Mouse (Mus musculus): ENCODE data around the gene 1810037I17Rik.

Gene 1810037I17Rik

DNA sequence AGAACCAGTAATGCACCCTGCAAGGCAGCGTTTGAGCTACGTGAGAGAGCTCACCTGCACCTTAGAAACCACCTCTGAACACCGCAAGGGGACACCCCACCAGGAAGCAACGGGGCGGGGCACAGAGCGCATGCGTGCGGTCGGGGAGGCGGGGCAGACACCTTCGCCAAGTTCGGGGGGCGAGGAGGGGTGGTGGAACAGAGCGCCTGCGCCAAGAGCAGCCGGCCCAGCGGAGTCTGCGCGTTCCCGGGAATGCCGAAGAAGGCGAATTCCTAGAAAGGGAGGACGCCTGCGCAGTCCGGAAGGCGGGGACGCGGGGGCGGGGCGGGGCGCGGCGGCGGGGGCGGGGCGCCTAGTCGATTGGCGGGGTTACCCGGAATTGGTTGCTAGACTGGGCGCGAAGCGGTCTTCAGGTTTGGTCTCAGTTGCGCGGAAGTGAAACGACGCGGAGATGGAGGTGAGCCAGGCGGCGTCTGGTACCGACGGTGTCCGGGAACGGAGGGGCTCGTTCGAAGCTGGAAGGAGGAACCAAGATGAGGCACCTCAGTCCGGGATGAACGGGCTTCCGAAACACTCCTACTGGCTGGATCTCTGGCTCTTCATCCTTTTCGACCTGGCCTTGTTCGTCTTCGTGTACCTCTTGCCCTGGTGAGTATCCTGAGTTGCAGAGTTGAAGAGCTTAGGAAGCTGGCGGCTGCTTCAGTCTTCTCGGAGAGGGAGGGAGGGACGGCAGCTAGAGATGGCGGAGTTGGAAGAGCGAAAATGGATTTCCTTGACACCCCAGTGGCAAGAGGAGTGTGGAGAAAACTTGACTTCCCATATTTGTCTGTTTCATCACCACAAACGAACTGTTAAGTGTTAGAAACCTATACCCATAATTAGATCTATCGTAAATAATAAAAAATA is at the start of gene 1810037I17Rik:
1810037I17Rik (plus strand) TSS at position 195 of the 906 bp plus-strand sequence.
- peak; percentile 96 for DNase-seq (ENCODE audit: low spot score in 2 of 2)

DNA sequence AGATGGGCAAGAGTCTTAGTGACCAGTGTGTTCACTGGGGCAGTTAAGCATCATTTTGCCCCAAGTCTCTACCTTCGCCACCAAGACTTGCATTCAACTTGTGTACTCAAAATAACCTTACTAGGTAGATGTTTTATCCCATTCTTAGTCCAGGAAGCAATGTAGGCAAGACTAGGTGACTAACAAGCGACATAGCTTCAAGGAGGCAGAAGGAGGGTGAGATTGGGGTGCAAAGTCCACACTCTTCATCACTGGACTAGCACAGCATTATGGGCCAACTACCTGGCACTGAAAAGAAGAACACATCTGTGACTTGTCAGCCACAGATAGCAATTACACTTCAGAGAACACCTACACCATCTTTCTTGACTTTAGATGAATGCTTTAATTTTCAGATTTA is 47.1 kb upstream of the 1810037I17Rik start:
- DNase-seq (ENCODE audit: low spot score in 2 of 2): no peak

DNA sequence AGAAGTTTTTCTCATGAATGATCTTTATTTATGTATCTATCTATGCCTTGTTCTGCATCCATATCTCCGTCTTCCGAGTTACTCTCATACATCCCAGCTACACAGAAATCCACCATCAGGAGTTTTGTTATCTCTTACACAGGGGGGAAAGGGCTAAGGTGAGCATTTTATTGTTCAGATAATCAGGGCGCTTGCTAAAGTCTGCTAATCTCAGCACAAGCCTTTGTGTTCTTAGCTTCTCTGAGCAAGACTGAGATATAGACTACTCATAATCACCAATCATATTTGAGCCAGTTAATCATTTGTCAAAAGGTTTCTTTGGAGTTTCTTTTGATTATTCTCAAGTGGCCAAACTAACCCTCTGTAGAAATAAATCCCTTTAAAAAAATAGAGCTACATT is 46.5 kb upstream of the 1810037I17Rik start:
- DNase-seq (ENCODE audit: low spot score in 2 of 2): no peak

DNA sequence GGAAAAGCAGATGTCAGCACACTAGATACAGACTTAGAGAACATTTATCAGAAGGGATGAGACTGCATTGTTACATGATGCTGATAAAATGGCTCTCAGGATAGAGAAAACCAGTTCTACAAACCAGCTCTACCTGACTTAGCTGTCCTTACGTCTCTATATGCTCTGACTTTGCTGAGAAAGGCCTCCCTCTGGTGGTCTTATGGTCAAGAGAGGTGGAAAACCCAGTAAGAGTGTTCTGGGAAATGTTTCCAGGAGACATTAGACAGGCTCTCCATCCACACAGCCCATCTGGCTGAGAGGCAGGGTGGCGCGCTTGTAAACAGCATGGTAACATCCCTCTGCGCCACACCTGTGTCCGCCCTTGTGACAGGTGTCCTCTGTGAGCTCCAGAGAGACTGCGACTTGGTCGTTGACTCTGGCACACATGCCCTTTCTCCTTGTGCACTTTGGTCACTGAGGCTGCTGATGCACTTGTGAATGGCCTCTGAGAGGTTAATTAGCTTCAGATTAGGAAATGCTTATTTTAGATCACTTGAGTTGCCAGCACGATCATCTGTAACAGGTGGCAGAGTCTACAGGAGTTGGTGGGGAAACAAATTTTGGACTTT is 45.2 kb upstream of the 1810037I17Rik start:
- no peak for DNase-seq (ENCODE audit: low spot score in 2 of 2)

DNA sequence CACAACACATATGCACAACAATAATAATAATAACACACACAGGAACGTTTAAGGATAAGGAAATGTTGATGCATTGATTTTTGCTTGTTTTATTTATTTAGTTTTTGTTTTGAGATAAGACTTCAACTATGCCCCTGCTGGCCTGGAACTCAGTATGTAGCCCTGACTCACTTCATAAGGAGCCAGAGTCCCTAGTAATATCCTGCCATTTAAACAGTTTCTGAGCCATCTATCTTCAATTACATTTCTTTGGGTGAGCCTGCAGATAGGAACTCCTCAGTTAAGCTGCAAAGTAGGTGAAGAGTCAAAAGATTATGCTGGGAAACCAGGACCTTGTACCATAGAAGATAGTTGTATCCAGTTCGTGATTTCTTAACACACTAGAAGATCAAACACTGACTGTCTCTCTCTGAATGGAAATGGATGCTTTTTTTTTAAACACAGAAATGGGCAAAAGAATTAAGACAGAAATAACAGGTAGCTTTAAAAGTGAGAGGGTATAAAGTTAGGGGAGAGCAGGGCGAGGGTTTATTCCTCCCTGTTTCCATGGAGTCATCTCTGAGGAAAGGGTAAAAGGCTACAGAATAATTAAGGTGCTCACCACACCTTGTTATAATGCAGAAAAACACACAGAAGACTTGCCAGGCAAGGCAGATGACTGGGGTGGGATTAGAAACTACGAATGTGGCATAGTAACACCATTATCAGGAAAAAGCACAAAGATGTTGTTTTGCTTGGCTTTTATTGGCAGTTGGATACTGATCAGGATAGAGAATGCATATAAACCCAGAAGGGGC is 36.3 kb upstream of the 1810037I17Rik start:
- no peak for DNase-seq (ENCODE audit: low spot score in 2 of 2)

DNA sequence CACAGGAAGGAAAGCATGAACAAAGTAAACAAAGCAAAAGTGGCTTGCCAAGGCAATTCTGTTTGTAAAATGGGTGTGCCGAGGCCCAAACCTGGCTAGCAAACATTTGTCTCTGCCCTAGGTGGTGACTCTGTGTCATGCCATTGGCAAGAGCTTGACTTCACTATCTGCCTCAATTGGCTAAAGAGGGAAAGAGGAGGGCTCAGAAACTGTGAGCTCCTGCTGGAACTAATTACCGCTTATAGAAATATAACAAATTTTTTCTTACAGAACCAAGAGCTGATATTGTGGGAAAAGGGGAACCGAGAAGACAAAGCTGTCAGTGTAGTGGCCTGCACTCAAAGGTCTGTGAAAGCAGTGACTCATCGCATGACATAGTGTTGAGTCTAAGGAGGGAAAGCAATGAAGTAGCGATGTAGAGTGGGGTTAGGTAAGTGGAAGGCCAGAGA is 35.6 kb upstream of the 1810037I17Rik start:
- DNase-seq (ENCODE audit: low spot score in 2 of 2): no peak

DNA sequence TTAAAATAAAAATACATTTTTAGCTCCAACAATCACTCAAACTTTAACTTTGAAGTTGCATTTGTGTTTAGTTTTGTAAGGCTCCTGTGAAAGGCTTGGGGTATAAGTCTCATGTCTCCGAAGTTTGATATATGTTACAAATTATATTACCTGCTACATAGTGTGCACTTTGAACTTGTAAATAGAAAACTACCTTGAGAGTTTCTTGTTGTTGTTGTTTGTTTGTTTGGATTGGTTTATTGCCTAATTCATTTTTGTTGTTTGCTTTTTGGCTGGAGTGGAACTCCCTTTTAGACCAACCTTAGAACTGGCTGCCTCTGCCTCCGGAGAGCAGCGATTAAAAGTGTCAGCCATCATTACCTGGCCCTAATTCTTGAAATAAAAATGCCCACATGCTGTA is 29.2 kb upstream of the 1810037I17Rik start, which contains the start of gene Fabp2:
Fabp2 (plus strand) TSS at position 301 of the 400 bp plus-strand sequence.
- no peak for DNase-seq (ENCODE audit: low spot score in 2 of 2)

DNA sequence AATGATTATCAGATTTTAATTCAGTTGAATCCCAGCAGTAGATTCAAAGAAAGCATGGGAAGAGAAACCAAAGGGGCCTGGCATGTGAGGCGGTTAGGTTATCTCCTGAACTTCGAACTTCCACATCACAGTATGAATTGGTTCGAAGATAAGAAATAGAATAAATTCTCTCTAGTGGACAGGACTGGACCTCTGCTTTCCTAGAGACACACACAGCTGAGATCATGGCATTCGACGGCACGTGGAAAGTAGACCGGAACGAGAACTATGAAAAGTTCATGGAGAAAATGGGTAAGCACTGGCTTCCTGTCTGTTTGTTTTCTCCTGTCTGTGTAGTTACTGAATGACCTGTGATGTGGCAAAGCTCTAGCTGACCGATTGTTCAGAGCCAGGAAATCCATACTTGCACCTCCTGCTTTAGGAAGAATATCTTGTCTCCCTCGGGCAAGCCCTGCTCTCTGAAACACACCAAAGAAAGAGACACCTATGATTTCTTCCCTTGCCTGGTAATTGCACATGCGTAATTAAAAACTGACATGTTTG is 28.7 kb upstream of the 1810037I17Rik start:
- DNase-seq (ENCODE audit: low spot score in 2 of 2): no peak

DNA sequence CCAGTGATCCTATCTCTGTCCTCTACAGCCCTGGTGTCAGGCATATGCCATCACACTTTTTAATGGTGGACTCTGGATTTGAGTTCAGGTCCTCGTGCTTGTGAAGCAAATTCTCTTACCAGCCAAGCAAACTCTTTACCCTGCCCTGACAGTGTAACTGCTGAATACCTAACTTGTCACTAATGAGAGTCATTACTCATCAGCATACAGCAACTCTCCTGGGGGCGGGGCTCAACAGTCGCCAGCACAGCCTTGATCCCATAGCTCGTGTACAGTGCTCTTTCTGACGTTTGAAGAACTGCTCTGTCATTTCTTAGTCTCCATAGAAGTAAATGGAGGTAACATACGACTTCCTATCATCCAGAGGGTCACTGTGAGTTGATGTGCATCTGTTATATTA is 25.7 kb upstream of the 1810037I17Rik start:
- no peak for DNase-seq (ENCODE audit: low spot score in 2 of 2)

DNA sequence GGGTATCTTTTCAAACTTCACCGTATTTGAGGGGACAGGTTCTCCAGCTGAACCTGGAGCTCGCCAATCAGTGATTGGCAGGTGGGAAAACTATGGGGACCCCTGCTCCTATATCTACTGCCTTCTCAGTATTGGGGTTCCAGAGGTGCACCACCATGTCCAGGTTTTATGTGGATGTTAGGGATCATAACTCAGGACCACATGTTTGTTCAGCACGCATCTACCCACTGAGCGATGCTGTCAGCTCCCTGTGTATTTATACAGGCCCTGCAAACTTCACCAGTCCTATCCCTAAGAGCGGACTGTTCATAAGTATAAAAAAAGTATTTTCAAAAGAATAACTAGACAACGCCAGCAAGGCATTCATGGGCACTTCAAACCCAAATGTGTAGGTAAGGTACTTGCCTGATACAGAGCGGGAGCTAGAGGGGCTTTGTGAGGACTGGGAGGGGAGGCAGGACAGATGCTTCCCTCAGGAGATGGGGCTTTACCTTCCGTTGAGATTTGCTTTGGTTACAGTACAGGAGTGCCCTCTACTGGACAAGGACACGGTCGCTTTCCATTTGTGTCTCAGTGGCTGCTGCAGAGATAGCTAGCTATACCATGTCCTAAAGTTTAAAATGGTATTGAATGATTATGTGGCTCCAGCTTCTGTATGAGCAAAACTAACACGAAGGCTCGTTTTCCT is 20.1 kb upstream of the 1810037I17Rik start:
- DNase-seq (ENCODE audit: low spot score in 2 of 2): peak; percentile 24 to 45

DNA sequence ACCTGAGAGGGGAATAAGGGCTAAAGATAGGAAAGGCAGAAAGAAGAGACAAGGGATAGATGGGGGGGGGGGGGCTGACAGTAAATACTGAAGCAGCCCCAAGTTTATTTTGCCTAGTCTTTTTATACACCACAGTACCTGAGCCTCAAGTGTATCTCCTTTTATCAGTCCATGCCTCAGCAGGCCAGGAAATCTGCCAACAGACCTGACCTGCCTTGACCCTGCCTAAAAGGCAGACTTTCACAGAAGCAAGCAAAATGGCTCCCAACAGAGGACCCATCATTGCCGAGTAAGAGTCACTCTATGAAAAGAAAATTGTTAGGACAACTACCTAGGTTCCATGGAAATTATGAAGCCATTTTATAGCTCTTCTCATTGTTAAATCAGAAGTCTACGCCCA is 16.2 kb upstream of the 1810037I17Rik start:
- no peak for DNase-seq (ENCODE audit: low spot score in 2 of 2)

DNA sequence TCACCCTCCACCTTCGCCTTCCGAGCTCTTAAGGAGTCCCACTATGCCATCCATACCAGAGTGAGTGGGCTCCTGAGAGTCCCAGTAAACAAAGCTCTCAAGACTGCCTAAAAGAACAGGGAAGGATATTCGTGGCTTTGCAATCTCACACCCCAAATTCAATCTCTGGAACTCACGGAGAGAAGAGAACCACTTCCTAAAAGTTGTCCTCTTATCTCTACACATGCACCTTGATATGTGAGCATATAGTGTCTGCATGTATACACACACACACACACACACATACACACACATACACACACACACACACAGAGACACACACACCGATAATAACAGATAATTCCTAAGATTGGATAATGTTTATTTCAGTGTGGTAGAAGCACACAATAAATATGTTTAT is 8.5 kb upstream of the 1810037I17Rik start:
- DNase-seq (ENCODE audit: low spot score in 2 of 2): no peak

DNA sequence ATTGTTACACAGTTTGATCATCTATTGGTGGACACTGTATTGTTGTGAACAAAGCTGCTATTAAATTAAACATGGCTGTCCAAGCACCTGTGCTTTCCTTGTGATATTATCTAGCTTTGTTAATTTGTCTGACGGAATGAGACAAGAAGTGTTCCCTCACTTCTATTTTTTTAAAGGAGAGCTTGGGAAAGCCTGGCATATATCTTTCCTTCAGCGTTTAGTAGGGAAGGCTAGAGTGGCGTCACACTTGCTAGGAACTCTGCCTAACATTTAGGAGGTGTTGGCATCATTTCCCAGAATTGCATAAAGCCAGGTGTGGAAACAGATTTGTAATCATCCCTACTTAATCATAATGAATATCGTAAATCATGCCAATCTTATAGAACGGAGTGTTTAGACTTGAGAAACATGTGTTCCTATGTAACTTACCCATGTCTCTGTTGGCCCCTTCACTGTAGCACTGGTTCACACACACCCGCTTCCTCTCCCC is 7.8 kb upstream of the 1810037I17Rik start:
- no peak for DNase-seq (ENCODE audit: low spot score in 2 of 2)

DNA sequence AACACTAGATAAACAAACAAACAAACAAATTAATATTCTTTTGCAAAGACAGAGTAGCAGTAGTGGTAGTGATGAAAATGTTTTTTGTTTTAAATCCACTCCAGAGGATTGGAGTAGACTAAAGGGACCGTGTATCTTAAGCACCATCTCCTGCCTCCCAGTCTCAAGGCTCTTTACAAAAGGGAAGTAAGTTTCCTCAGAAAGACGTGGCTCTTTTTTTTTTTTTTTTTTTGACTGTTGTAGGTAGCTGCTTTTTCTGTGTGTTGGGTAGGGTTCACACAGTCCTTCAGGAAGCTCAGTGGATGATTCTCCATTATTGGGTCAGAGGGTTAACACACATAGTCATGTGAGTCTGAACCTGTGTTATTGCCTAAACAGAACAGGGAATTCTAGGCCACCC is 5.3 kb upstream of the 1810037I17Rik start:
- DNase-seq (ENCODE audit: low spot score in 2 of 2): no peak

DNA sequence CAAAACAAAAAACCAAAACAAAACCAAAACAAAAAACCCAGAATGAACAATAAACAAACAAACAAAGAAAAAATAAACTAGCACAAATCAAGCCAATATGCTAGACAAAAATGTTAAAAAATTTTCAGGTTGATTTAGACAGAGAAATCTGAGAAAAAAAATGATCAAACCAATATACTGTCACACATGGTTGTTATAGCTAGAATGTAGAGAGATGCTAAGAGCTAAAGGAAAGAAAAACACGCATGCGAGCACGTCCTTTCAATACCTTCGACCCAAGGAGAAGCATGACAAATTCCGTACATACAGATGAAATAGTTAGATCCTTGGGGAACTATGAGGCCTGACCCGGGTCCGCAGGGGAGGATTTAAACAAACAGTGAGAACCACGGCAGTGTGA is 4.7 kb upstream of the 1810037I17Rik start, which contains the start of gene Gm10959:
Gm10959 (minus strand) TSS at position 101 of the 400 bp plus-strand sequence.
- DNase-seq (ENCODE audit: low spot score in 2 of 2): no peak

DNA sequence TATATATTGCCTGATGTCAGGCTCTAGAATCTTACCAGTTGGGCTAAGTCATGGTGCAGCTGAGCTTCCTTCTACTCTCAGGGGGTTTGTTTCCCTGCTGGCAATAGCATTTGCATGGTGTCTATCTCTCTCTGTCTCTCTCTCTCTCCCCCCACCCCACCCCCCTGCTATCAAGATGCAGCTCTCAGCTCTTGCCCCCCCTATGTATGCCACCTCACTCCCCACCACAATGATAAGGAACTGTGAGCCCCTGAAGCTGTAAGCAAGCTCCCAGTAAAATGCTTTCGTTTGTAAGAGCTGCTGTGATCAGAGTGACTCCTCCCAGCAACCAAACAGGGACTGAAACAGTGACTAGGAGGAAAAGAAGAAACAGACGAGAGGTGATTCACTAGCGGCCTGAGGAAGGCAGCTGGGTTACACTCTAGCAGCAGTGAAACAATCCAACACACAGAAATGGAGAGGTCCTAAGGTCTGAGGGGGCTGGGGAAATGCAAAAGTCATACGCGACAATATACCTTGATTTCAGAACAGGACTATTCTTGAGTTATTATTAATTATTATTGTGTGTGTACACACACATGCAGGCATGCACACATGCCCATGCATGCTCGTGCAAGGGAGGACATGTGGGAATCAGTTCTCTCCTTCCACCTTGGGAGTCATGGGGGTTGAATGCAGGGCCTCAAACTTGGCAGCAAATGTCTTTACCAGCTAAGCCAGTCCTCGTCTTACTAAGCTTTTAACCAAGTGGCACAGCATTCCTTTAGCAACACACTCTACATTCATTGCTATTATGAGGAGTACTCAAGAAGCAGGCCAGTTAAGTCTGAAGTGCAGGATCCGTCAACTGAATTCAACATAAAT is 3.2 kb upstream of the 1810037I17Rik start:
- no peak for DNase-seq (ENCODE audit: low spot score in 2 of 2)

DNA sequence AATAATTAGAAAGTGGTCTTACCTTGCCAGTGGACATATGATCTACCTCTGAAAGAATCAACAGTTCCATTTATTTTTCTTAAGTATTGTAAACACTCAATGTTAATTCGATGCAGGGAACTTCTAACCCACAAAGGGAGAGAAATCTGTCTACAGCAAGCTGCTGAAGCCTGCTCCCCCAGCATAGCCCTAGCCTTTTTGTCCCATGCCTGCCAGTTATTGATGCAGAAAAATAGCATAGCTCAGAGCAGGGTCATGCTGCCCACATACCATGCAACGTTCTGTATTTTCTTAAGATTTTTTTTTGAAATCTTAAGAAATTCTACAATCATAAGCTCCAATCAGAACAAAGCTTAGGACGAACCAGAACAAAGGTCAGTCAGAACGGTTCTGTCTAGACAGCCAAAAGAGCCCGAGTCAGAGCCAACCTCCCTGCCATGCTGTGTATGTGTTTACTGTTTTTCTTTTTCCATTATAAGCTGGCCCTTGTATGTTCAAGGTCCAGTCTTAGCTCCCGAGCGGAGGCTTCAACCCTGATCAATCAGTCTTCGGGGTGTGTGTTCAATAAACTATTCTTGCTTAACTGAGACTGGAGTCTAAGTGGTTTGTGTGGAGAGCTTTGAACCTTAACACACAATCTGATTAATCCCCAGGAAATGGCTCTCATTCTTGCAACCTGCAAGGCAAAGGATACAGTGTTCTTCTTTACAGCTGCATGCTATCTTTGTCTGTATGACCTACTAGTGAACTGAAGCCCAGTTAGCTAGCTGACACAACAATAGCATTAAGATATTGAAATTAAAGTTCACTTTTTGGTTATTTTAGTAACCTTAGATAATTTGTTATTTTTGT is 2.1 kb upstream of the 1810037I17Rik start:
- no peak for DNase-seq (ENCODE audit: low spot score in 2 of 2)

DNA sequence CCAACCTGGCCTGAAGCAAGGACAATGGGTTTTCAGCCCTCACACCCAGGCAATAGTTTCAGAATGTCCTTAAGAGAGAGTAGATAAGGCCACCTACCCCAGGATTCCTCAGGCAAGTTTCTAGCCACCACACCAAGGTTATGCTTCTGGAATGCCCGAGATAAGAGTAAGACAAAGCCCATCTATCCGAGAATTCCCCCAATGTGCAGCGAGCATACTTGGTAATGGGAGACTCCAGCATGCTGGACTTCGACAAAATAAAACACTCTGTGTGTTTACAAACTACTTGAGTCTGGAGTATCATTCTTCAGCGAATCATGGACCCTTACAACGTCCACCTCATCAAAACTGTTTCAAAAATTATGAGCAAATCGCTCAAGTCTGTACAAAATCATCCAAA is 856 bp upstream of the 1810037I17Rik start:
- DNase-seq (ENCODE audit: low spot score in 2 of 2): no peak

DNA sequence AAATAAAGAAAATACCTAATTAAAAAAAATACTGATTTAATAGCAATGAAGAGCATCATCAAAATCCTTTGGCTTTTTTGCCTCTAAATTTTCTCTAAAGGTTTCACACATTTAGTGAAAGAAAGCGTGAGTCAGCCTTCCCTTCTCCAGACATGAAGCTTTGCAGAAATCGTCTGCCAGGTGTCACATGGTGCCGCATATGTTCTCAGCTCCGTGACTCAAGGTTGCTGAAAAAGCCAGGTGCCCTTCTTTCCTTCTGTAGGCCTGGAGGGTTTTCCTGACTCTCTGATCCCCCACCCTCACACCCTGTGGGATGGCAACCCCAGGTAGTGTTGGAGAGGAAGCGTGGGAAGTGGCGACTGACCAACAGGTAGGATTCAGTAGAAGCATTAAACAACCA is 5.7 kb downstream of the 1810037I17Rik start:
- DNase-seq (ENCODE audit: low spot score in 2 of 2): peak; percentile 45 to 56

Measured in frontal cortex, postnatal 36 days (tissue).